Mouse (Mus musculus) erythroblast, embryonic 14.5 days (primary cell): ENCODE data around the gene Arhgap33.

Experiments
- GATA1 ChIP-seq: IDR thresholded peaks from 2 replicates; pipeline ENCODE4 v1.6.1; 2012; ENCODE audit warnings: low read length, inconsistent platforms, mixed read lengths
- TAL1 ChIP-seq: IDR thresholded peaks from 3 replicates; pipeline ENCODE4 v1.6.1; 2012; ENCODE audit warnings: low read length, inconsistent platforms, mixed read lengths

DNA sequence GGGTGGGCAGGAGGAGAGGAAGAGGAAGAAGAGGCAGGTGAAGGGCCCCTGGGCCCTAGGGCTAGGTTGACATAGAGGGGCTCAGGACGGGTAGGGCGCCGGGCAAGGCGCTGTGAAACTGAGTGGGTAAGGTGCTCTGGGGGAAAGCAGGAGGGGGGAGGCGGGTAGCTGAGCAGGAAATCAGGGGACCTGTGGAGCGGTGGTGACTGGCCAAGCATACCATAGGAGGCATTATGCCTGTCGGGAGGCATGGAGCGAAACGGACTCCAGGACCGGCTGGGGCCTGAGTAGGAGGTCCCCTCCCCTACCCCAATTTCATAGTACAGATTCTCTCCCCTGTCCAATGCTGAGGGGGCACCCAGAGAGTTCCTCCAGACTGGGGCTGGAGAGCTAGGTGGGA is 12.0 kb downstream of the Arhgap33 start:
- TF ChIP-seq GATA1 = no peak
- TF ChIP-seq TAL1 = no peak
